Mouse (Mus musculus): Measurements from ENCODE around the gene Asgr1.

DNA sequence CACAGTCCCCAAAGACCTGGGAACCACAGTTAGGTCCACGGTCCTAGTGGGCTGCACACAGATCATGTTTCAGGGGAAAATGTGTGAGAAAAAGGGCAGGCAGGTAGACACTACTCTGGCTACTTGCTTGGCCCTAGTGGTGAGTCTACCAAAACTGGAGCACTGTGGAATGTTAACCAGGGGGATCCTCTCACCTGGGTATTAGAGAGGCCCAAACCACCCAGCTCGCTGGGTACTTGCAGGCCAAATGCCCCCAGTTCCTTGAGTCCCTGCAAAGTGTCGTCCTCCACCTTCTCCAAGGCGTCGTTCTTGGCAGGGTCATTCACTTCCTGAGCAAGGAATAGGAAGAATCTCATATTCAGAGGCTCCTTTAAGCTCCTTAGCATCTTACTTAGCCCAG, 39.8 kb upstream of the Asgr1 start:
- TF ChIP-seq POLR2A (IDR thresholded peaks at IDR 0.05; ENCODE audit: insufficient read length, low read depth) (no peak), CEBPB (IDR thresholded peaks at IDR 0.05; ENCODE audit: insufficient read depth, poor library complexity, severe bottlenecking) (no peak), TCF12 (IDR thresholded peaks at IDR 0.05; ENCODE audit: insufficient read depth, poor library complexity, severe bottlenecking) (no peak), MYOG (IDR thresholded peaks at IDR 0.05; ENCODE audit: control insufficient read depth in 1 of 3, insufficient read depth in 1 of 3, insufficient read length in 2 of 3, low read depth in 2 of 3) (no peak), E2F4 (IDR thresholded peaks at IDR 0.05; ENCODE audit: insufficient read depth) (no peak), USF1 (IDR thresholded peaks at IDR 0.05; ENCODE audit: low read depth) (no peak), REST (IDR thresholded peaks at IDR 0.05; ENCODE audit: insufficient read depth, insufficient read length) (no peak), MAX (IDR thresholded peaks at IDR 0.05; ENCODE audit: low read depth) (no peak), POLR2AphosphoS2 (IDR thresholded peaks at IDR 0.05; ENCODE audit: insufficient read length, low read depth) (peak; percentile 40), SRF (IDR thresholded peaks at IDR 0.05; ENCODE audit: control insufficient read depth, insufficient read length, low read depth) (no peak), MYOD1 (IDR thresholded peaks at IDR 0.05; ENCODE audit: control insufficient read depth in 1 of 3, insufficient read length in 2 of 3, low read depth in 2 of 3) (no peak)
